Mouse (Mus musculus) embryonic fibroblast, embryonic 13.5 days (primary cell): Measurements from ENCODE around the gene Man1a2. TPM values are rescaled to one million over a fixed set of nuclear protein-coding genes. Genes with fewer than 3 reads are reported as not detected.
A peak's percentile ranks its signal among the peaks of the same experiment; 100 is the strongest.

Experiments
- H3K27ac ChIP-seq: 2 replicates; pipeline ENCODE4 v1.5.1; 2012; ENCODE audit warnings: low read length, control low read depth, inconsistent platforms; ENCODE audit not compliant: insufficient read depth
- H3K4me1 ChIP-seq: 2 replicates; pipeline ENCODE4 v1.6.1; 2011; ENCODE audit warnings: low read length; ENCODE audit not compliant: control insufficient read depth, insufficient read depth
- H3K4me3 ChIP-seq: 2 replicates; pipeline ENCODE4 v1.5.1; 2011; ENCODE audit warnings: mild to moderate bottlenecking, control low read depth, low read length; ENCODE audit not compliant: insufficient read depth
- CTCF ChIP-seq: IDR thresholded peaks from 2 replicates; pipeline ENCODE4 v1.5.1; 2011; ENCODE audit warnings: mild to moderate bottlenecking, control low read depth, low read length, moderate library complexity, borderline replicate concordance; ENCODE audit not compliant: insufficient read depth
- POLR2A ChIP-seq: IDR thresholded peaks from 2 replicates; pipeline ENCODE4 v1.6.1; 2011; ENCODE audit warnings: low read depth, mild to moderate bottlenecking, control low read depth, low read length, moderate library complexity
- polyA plus RNA-seq: library from polyadenylated mRNA; stranded (reverse); fragments of >200 nt; gene quantifications from 2 replicates; pipeline ENCODE4 v1.2.4, GENCODE M21; 2011; ENCODE audit warnings: low read depth; ENCODE audit not compliant: missing spikeins, insufficient read length

Gene Man1a2
- 148 and 149 TPM in 2 replicates for polyA plus RNA-seq

DNA sequence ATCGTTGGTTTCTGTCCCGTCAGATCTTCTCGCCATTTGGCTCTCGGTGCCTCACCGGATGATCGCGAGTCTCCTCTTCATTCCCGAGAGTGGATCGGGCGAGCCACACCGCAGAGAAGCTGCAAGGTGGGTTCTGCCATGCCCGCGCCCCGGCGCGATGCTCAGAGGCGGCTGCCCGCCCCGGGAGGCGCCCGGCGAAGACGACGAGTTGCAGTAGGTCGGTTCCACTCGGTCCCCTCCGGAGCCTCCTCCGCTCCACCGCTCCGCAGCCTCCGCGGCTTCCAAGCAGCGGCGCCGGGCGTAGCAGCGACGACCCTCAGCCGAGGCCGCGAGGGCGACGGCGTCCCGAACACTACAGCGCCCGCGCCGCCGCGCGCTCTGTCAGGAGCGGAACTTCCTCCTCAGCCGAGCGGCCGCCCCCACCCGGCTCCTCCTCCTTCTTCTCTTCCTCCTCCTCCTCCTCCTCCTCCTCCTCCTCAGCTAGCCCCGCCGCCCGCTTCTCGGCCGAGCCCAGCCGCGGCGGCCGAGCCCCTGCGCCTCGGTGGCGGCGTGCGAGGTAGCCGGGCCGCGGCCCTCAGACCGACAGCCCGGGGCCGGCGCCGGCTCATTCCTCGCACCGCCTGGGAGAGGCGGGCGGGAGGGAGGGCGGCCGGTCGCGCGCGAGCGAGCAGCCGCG, at the start of gene Man1a2:
Man1a2 (minus strand) TSS at position 417 of the 676 bp plus-strand sequence.
- Histone ChIP-seq H3K4me1 (no peaks in the 10 kb centered on the region), H3K27ac (peak within 1 kb of the TSS; percentile 53), H3K4me3 (peak within 1 kb of the TSS; percentile 89)
- TF ChIP-seq CTCF (no peak), POLR2A (peak; percentile 98)

- TF ChIP-seq POLR2A, result no peak
- TF ChIP-seq CTCF, result no peak
Measured at GRCm38 (mm10) chr3:100734482-100735154, 49.3 kb upstream of the Man1a2 start.

DNA sequence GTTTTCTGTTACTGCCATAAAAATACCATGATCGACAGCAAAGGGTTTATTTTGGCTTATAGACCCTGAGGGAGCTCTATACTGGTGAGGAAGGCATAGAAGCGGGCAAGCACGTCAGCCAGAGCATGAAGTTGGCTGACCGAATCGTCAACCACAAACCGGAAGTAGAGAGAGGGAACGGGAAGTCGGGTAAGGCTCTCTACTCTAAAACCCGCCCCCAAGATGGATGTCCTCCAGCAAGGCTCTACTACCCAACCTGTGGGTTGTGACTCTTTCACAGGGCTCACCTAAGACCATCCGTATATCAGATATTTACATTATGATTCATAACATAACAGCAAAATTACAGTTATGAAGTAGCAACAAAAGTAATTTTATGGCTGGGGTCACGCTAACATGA, 46.6 kb upstream of the Man1a2 start:
- TF ChIP-seq POLR2A, result no peak
- no peak for TF ChIP-seq CTCF
- Histone ChIP-seq H3K4me3 (no peak overlapping the region), H3K27ac (no peak overlapping the region), H3K4me1 (no peaks in the 10 kb centered on the region)

More at GRCm38 (mm10) chr3:100734482-100735154, 49.3 kb upstream of the Man1a2 start:
- H3K4me3 ChIP-seq, result no peak overlapping the region
- H3K4me1 ChIP-seq, result no peaks in the 10 kb centered on the region
- no peak overlapping the region for H3K27ac ChIP-seq

DNA sequence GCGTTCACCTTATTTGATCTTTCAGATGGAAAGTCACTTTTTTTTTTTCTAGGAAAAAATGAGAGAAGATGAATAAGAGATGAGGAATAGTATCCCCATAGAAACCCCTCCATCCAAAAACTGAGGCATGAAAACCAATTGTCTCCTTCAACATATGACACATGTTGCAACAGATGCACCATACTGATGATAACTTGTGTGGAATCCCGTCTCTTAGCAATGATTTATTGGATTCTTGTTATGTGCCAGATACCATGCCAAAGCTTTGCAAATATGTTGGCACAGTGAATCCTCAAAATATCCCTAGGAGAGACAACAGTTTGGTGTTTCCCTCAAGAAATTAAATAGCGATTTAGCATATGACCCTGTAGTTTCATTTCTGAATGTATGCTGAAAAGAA, 46.0 kb upstream of the Man1a2 start:
- Histone ChIP-seq H3K4me3 (no peak overlapping the region), H3K27ac (no peak overlapping the region), H3K4me1 (no peaks in the 10 kb centered on the region)
- TF ChIP-seq POLR2A (no peak), CTCF (no peak)

DNA sequence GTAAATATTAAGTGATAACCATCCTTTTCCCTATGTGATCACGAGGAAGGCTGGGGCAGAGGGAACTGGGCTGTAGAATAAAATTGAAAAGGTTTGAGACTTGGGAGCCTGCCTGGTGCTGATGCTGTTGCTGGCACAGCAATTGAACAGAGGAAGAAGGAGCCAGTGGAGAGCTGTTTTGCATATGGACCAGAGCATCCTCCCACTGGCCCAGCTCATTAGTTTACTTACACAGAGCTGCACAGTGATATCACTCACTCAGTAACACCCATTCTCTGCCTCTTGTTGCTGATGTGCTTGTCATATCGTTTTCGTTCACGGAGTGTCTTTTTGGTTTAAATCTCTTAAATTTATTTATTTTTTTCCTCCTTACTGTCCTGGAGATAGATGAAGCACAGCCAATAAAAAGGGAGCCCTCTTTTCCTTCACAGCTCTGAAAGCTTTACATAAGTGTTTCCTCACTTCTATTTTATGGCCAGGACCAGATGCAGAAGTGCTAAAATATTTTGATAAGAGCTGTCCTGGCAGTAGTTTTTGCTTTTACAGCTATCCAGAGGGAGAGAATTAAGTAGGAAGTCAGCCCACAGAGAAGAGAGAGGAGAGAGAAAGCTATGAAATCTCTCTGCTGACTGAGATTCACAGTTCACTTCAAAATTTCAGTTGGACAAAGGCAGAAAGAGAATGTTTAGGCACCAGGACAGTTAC, 42.9 kb upstream of the Man1a2 start:
- TF ChIP-seq CTCF (no peak), POLR2A (no peak)
- Histone ChIP-seq H3K4me1 (no peaks in the 10 kb centered on the region), H3K4me3 (no peak overlapping the region), H3K27ac (no peak overlapping the region)

DNA sequence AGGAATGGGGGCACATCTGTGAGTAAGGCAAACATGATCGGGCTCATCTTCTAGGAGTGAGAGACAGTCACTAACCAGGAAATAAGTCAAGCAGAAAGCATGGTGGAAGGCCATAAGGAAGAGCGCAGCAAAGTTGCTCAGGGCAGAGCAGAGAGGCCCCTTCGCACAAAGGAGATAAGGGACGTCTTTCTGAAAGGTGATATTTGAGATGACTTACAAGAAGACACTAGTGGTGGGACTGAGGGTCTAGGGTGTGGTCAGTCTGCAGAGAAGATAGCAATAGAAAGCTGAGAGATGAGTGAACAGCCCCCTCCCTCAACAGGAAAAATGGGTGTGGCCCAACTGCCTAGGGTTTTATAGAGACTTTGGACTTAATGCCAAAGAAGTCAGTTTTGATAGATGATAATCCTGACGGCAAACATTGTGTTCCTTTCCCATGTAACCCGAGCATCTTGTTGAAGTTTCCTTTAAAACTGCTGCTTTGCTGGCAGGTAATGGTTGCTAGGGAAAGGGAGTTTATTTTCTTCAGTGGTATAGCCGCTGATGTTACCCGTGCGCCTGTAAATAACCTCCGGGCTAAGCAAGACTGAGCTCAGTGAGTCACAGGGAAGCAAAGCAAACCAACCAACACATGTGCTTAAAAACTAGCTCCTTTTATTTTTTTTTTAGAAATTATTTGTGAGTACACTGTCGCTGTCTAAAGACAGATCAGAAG, 40.8 kb upstream of the Man1a2 start:
- Histone ChIP-seq H3K27ac (no peak overlapping the region), H3K4me3 (no peak overlapping the region), H3K4me1 (no peaks in the 10 kb centered on the region)
- TF ChIP-seq CTCF (no peak), POLR2A (no peak)

GRCm38 (mm10) chr3:100720786-100721300, 35.5 kb upstream of the Man1a2 start:
- TF ChIP-seq POLR2A (no peak), CTCF (no peak)
- H3K4me3 ChIP-seq, result no peak overlapping the region
- 0 out of 2 replicates have a peak, but pooled peaks cover 2% of the 10 kb centered on the region for H3K4me1 ChIP-seq
- H3K27ac ChIP-seq, result no peak overlapping the region

- Histone ChIP-seq H3K4me3 (no peak overlapping the region), H3K27ac (no peak overlapping the region), H3K4me1 (peaks cover 12% of the 10 kb centered on the region)
- TF ChIP-seq POLR2A (no peak), CTCF (no peak)
Measured at GRCm38 (mm10) chr3:100716241-100716640, 30.9 kb upstream of the Man1a2 start.

DNA sequence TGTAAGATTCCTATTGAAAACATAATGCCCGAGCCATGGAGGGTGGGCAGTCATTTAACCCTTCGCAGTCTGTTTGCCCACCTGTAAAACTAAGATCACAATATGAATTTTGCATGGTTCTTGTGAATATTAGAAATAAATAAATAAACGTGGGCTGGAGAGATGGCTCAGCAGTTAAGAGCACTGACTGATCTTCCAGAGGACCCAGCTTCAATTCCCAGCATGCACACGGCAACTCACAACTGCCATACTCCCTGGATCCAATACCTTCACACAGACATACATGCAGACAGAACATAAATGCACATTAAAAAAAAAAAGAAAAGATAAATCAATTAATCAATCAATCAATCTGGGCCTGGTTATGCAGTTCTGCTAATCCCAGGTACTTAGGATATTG, 30.1 kb upstream of the Man1a2 start:
- TF ChIP-seq CTCF (no peak), POLR2A (no peak)
- Histone ChIP-seq H3K27ac (no peak overlapping the region), H3K4me3 (no peak overlapping the region), H3K4me1 (peaks cover 12% of the 10 kb centered on the region)
